Mouse (Mus musculus) thymus, adult 2 months (tissue): ENCODE data around the gene Hspb3.

Experiments used
- CTCF ChIP-seq: fragments of 200-500 bp; IDR thresholded peaks from 2 replicates; pipeline ENCODE4 v1.5.1; 2012; ENCODE audit warnings: mild to moderate bottlenecking, control low read depth, low read length, moderate library complexity, borderline replicate concordance; ENCODE audit not compliant: control insufficient read depth, poor library complexity, insufficient read depth; ENCODE audit errors: extremely low read depth
- POLR2A ChIP-seq: fragments of 200-500 bp; IDR thresholded peaks from 2 replicates; pipeline ENCODE4 v1.6.1; 2012; ENCODE audit warnings: mild to moderate bottlenecking, low read length, control low read depth, moderate library complexity; ENCODE audit not compliant: control insufficient read depth, poor library complexity, insufficient read depth; ENCODE audit errors: extremely low read depth

- TF ChIP-seq CTCF (no peak), POLR2A (no peak)
These were observed 28.2 kb upstream of the Hspb3 start for GRCm38 (mm10) chr13:113691644-113692043.
